Mouse (Mus musculus) embryonic facial prominence, embryonic 13.5 days (tissue): Measurements from ENCODE around the gene Fam126a. TPM values are rescaled to one million over a fixed set of nuclear protein-coding genes. Genes with fewer than 3 reads are reported as not detected.

Experiments
- ATAC-seq: fragments of 200-750 bp; cut with Nextera tagmentation; 2 replicates; pipeline ENCODE4 v1.8.0; 2017; ENCODE audit warnings: low read depth; ENCODE audit not compliant: insufficient number of reproducible peaks, insufficient read depth, low FRiP score, low TSS enrichment
- H3K27ac ChIP-seq: fragments of 300-500 bp; sonication (generic); 2 replicates; pipeline ENCODE4 v1.5.1; 2015; ENCODE audit warnings: moderate library complexity, mild to moderate bottlenecking, inconsistent platforms
- H3K27me3 ChIP-seq: fragments of 300-500 bp; sonication (generic); 2 replicates; pipeline ENCODE4 v1.6.1; 2015; ENCODE audit warnings: mild to moderate bottlenecking, inconsistent platforms
- H3K36me3 ChIP-seq: fragments of 300-500 bp; sonication (generic); 2 replicates; pipeline ENCODE4 v1.6.1; 2015; ENCODE audit warnings: mild to moderate bottlenecking, inconsistent platforms
- H3K4me1 ChIP-seq: fragments of 300-500 bp; sonication (generic); 2 replicates; pipeline ENCODE4 v1.6.1; 2015; ENCODE audit warnings: inconsistent platforms
- H3K4me2 ChIP-seq: fragments of 300-500 bp; sonication (generic); 2 replicates; pipeline ENCODE4 v1.6.1; 2015; ENCODE audit warnings: moderate library complexity, mild to moderate bottlenecking, inconsistent platforms
- H3K4me3 ChIP-seq: fragments of 300-500 bp; sonication (generic); 2 replicates; pipeline ENCODE4 v1.5.1; 2015; ENCODE audit warnings: mild to moderate bottlenecking, inconsistent platforms
- H3K9ac ChIP-seq: fragments of 300-500 bp; sonication (generic); 2 replicates; pipeline ENCODE4 v1.6.1; 2015; ENCODE audit warnings: mild to moderate bottlenecking, inconsistent platforms
- H3K9me3 ChIP-seq: fragments of 300-500 bp; sonication (generic); 2 replicates; pipeline ENCODE4 v1.6.1; 2016; ENCODE audit warnings: inconsistent platforms
- WGBS: fragments of 180-500 bp; shearing (Covaris S2); methylation state at CpG from one replicate; pipeline ENCODE4 v1.1.7; 2015; ENCODE audit warnings: mixed read lengths; 5-methylcytosine and 5-hydroxymethylcytosine counted together
- polyA plus RNA-seq: library from polyadenylated mRNA; unstranded; fragments of >200 nt; fragmentation: Nextera tagmentation; extraction: Ambion mirVana; gene quantifications from 2 replicates; pipeline ENCODE4 v1.2.1, GENCODE M21; 2015

The Fam126a gene
- polyA plus RNA-seq, 1 experiment from 2014 or later, result 27.1 TPM

GRCm38 (mm10) chr5:24054382-24054781 lies 23.9 kb upstream of the Fam126a start:
- Histone ChIP-seq H3K27ac (no peak overlapping the region), H3K9ac (no peak overlapping the region), H3K4me3 (no peak overlapping the region), H3K9me3 (peaks cover 6% of the 10 kb centered on the region), H3K27me3 (no peaks in the 10 kb centered on the region), H3K4me1 (peaks cover 9% of the 10 kb centered on the region; the same call in 1 of the 2 replicates), H3K36me3 (no peaks in the 10 kb centered on the region), H3K4me2 (no peak overlapping the region)
- no peak for ATAC-seq
- WGBS, result 85% methylated on average over 3 of the region's 3 CpGs

- Histone ChIP-seq H3K4me1 (peaks cover 9% of the 10 kb centered on the region; the same call in 1 of the 2 replicates), H3K4me2 (no peak overlapping the region), H3K27me3 (no peaks in the 10 kb centered on the region), H3K36me3 (no peaks in the 10 kb centered on the region), H3K27ac (no peak overlapping the region), H3K9me3 (peaks cover 6% of the 10 kb centered on the region), H3K4me3 (no peak overlapping the region), H3K9ac (no peak overlapping the region)
- WGBS, result 45% methylated on average over 9 of the region's 9 CpGs
- ATAC-seq, result no peak
Measured at GRCm38 (mm10) chr5:24053245-24054190, 23.0 kb upstream of the Fam126a start.

DNA sequence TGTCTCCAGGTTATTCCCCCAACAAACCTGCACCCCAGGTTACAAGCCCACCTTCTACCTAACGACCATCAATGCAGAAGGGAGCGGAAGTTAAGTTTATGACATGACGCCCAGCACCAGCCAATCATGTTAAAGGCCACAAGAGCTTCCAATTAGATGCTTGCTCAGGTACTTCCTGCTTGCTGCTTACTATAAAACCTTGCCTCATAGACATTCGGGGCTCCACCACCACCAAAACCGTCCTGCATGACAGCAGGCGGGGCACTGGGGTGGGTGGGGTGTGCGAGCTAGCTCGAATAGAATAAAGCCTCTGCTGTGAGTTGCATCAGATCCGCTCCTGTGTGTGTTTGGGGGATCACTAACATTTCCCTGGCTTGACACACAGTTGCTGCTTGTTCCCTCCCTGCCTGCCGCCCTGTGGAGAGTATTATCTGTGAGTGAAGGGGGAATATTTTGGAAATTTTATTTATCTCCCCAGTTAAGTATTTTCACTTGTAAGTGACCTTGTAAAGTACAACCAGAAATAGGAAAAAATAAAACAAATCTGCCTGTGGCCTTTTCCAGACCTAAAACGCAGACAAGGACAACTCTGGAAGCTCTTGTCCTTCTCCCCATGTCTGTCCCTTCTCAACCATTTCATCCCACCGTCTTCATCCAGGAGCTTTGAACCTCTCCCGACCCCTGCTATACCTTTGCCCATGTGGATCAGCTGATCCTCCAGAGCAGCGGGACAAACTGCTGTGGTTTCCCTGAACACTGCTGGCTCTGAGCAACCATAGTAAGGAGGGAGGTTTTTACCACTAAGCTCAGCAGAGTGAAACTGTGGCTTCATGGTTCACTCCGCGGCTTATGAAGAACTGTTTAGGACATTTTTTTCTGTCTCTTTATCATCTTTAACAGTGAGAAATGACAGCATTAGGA lies 21.5 kb upstream of the Fam126a start:
- Histone ChIP-seq H3K9me3 (peaks cover 6% of the 10 kb centered on the region), H3K27me3 (no peaks in the 10 kb centered on the region), H3K4me3 (no peak overlapping the region), H3K36me3 (no peaks in the 10 kb centered on the region), H3K4me2 (no peak overlapping the region), H3K27ac (no peak overlapping the region), H3K9ac (no peak overlapping the region), H3K4me1 (peaks cover 10% of the 10 kb centered on the region; the same call in 1 of the 2 replicates)
- ATAC-seq, result no peak
- 59% methylated on average over 16 of the region's 16 CpGs for WGBS

DNA sequence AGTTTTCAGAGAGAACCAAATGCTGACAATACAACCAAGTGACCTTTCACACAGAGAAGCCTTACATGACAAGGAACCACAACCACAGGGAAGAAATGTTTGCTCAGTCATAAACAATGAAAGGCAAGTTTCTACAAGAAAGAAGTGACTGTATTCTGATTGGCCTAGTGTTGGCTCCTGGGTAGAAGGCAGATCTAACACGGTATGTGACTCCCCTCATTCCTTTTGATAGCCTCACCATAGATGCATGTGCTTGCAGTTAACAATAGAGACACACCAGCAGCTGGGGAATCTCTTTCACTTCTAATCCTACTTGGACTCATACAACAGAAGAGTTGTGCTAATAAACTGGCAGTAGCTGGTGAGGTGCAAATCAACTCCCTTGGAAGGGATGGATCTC lies 17.3 kb upstream of the Fam126a start:
- Histone ChIP-seq H3K4me3 (no peak overlapping the region), H3K4me2 (no peak overlapping the region), H3K4me1 (peaks cover 11% of the 10 kb centered on the region; the same call in 1 of the 2 replicates), H3K27ac (no peak overlapping the region), H3K36me3 (no peaks in the 10 kb centered on the region), H3K9ac (no peak overlapping the region), H3K9me3 (no peaks in the 10 kb centered on the region; the same call in 1 of the 2 replicates), H3K27me3 (no peaks in the 10 kb centered on the region)
- no peak for ATAC-seq
- WGBS, result 55% methylated on average over 1 of the region's 1 CpGs

GRCm38 (mm10) chr5:24047001-24047400 lies 16.5 kb upstream of the Fam126a start:
- no peak overlapping the region for H3K4me3 ChIP-seq
- H3K36me3 ChIP-seq, result no peaks in the 10 kb centered on the region
- no peak overlapping the region for H3K4me2 ChIP-seq
- H3K9me3 ChIP-seq, result no peaks in the 10 kb centered on the region; the same call in 1 of the 2 replicates
- H3K27me3 ChIP-seq, result no peaks in the 10 kb centered on the region
- peaks cover 11% of the 10 kb centered on the region; the same call in 1 of the 2 replicates for H3K4me1 ChIP-seq
- H3K9ac ChIP-seq, result no peak overlapping the region
- no peak for ATAC-seq
- WGBS, result 83% methylated on average over 7 of the region's 7 CpGs
- peak overlapping the region; percentile 86 for H3K27ac ChIP-seq

DNA sequence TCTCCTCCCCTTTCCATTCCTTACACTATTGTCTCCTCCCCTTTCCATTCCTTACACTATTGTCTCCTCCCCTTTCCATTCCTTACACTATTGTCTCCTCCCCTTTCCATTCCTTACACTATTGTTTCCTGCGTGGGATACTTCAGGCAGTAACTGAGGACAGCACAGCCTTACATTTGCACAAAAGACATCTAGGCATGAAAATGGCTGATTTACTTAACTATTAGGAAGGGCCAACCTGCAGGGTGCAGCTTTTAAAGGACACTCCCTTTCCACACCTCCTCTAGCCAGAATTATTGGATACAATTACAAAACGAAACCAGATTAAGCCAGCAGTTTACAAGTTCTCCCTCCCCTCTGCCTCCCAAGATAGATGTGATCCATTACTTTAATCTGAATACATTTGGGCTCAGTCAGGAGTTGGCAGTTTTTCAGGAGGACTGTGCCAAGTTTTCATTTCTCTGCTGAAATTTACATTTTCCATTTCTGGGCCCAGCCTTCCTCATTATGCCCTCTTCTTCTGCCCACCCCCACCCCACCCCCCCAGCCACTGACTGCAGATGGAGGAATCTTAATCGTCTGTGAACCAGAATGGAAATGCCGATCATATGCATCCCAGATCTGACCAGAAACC lies 15.6 kb upstream of the Fam126a start:
- 28% methylated on average over 4 of the region's 4 CpGs for WGBS
- Histone ChIP-seq H3K4me2 (peak overlapping the region; percentile 19; the same call in 1 of the 2 replicates), H3K27ac (peak overlapping the region; percentile 86), H3K4me3 (no peak overlapping the region), H3K4me1 (peaks cover 11% of the 10 kb centered on the region; the same call in 1 of the 2 replicates), H3K27me3 (no peaks in the 10 kb centered on the region), H3K9me3 (no peaks in the 10 kb centered on the region; the same call in 1 of the 2 replicates), H3K9ac (no peak overlapping the region), H3K36me3 (no peaks in the 10 kb centered on the region)
- peak; percentile 62; the same call in 1 of the 2 replicates for ATAC-seq

- Histone ChIP-seq H3K27me3 (no peaks in the 10 kb centered on the region), H3K4me3 (no peak overlapping the region), H3K4me1 (peaks cover 11% of the 10 kb centered on the region; the same call in 1 of the 2 replicates), H3K9ac (no peak overlapping the region), H3K27ac (no peak overlapping the region), H3K4me2 (no peak overlapping the region), H3K36me3 (no peaks in the 10 kb centered on the region), H3K9me3 (no peaks in the 10 kb centered on the region; the same call in 1 of the 2 replicates)
- 38% methylated on average over 1 of the region's 1 CpGs for WGBS
- ATAC-seq, result no peak
Measured at GRCm38 (mm10) chr5:24044387-24044786, 13.9 kb upstream of the Fam126a start.

- Histone ChIP-seq H3K9me3 (no peaks in the 10 kb centered on the region; the same call in 1 of the 2 replicates), H3K27me3 (no peaks in the 10 kb centered on the region), H3K36me3 (no peaks in the 10 kb centered on the region), H3K4me3 (no peak overlapping the region), H3K9ac (no peak overlapping the region), H3K4me1 (peaks cover 18% of the 10 kb centered on the region; the same call in 1 of the 2 replicates), H3K4me2 (no peak overlapping the region), H3K27ac (no peak overlapping the region)
- 92% methylated on average over 2 of the region's 2 CpGs for WGBS
- ATAC-seq, result no peak
Measured at GRCm38 (mm10) chr5:24043367-24043766, 12.9 kb upstream of the Fam126a start.

DNA sequence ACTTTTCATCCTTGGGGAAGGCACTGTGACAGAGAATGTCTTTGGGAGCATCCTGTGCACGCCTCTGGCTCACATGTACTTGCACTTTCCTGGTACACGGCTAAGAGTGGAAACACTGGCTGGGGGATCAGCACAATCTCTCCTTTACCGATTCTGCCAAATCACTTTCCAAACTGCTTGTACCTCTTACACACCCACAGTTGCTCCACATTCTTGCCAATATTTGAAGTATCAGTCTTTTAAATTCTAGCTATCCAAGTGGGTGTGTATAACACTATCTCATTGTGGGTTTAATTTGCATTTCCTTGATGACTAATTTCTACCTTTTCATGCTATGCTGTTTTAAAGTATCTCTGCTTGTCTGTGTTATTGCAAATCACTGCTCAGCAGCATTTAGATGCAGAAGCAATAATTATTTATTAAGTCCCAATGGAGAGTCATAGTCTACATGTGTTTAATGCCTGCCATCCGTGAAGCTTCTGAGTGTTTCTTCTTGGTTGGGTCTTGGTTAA lies 10.9 kb upstream of the Fam126a start:
- H3K27ac ChIP-seq, result no peak overlapping the region
- H3K4me3 ChIP-seq, result no peak overlapping the region
- H3K36me3 ChIP-seq, result no peaks in the 10 kb centered on the region
- H3K4me2 ChIP-seq, result no peak overlapping the region
- no peak for ATAC-seq
- H3K9me3 ChIP-seq, result no peaks in the 10 kb centered on the region; the same call in 1 of the 2 replicates
- no peaks in the 10 kb centered on the region for H3K27me3 ChIP-seq
- no peak overlapping the region for H3K9ac ChIP-seq
- H3K4me1 ChIP-seq, result peaks cover 10% of the 10 kb centered on the region; the same call in 1 of the 2 replicates
- 83% methylated on average over 4 of the region's 4 CpGs for WGBS

- H3K9me3 ChIP-seq, result no peaks in the 10 kb centered on the region; the same call in 1 of the 2 replicates
- H3K9ac ChIP-seq, result no peak overlapping the region
Measured at GRCm38 (mm10) chr5:24040601-24041000, 10.1 kb upstream of the Fam126a start.

More at GRCm38 (mm10) chr5:24040601-24041000, 10.1 kb upstream of the Fam126a start:
- Histone ChIP-seq H3K27me3 (no peaks in the 10 kb centered on the region), H3K27ac (no peak overlapping the region), H3K4me2 (no peak overlapping the region), H3K4me3 (no peak overlapping the region), H3K36me3 (no peaks in the 10 kb centered on the region), H3K4me1 (peaks cover 7% of the 10 kb centered on the region; the same call in 1 of the 2 replicates)
- no peak for ATAC-seq
